Mouse (Mus musculus) MEL (cell line): ENCODE data around the gene Flnb. TPM values are rescaled to one million over a fixed set of nuclear protein-coding genes. Genes with fewer than 3 reads are reported as not detected.

Experiments
- DNase-seq: peaks from one replicate; pipeline ENCODE4 v3.0.0; 2011; ENCODE audit warnings: low read depth, low spot score
- H3K27ac ChIP-seq: 2 replicates; pipeline ENCODE4 v1.5.1; 2012; ENCODE audit warnings: low read depth, mild to moderate bottlenecking, control low read depth, low read length, moderate library complexity; ENCODE audit not compliant: control insufficient read depth
- H3K27me3 ChIP-seq, 2 experiments: fragments of 150-350 bp in 1 of 2; sonication (generic) in 1 of 2; 2 replicates each; pipeline ENCODE4 v1.6.1; 2012; ENCODE audit warnings: low read length in 2 of 2, mild to moderate bottlenecking in 2 of 2, improper control_type of control experiment in 1 of 2, moderate library complexity in 1 of 2; ENCODE audit not compliant: insufficient read depth in 2 of 2, control insufficient read depth in 1 of 2
- H3K36me3 ChIP-seq, 2 experiments: 2 replicates each; pipeline ENCODE4 v1.6.1; 2012 to 2014; ENCODE audit warnings: low read length in 2 of 2, improper control_type of control experiment in 1 of 2, inconsistent platforms in 1 of 2, mild to moderate bottlenecking in 1 of 2; ENCODE audit not compliant: insufficient read depth in 2 of 2, control insufficient read depth in 1 of 2
- H3K4me1 ChIP-seq, 2 experiments: fragments of 150-350 bp in 1 of 2; sonication (generic) in 1 of 2; 2 replicates each; pipeline ENCODE4 v1.6.1; 2012; ENCODE audit warnings: low read length in 2 of 2, improper control_type of control experiment in 1 of 2, mild to moderate bottlenecking in 1 of 2; ENCODE audit not compliant: insufficient read depth in 2 of 2, control insufficient read depth in 1 of 2
- H3K4me3 ChIP-seq, 2 experiments: fragments of 150-350 bp in 1 of 2; sonication (generic) in 1 of 2; 2 replicates each; pipeline ENCODE4 v1.5.1; 2012; ENCODE audit warnings: low read depth in 2 of 2, low read length in 2 of 2, mild to moderate bottlenecking in 2 of 2, moderate library complexity in 2 of 2, control low read depth in 1 of 2, improper control_type of control experiment in 1 of 2; ENCODE audit not compliant: control insufficient read depth in 1 of 2, insufficient read depth in 1 of 2
- H3K79me2 ChIP-seq: 2 replicates; pipeline ENCODE4 v1.6.1; 2012; ENCODE audit warnings: mild to moderate bottlenecking, low read length, moderate library complexity; ENCODE audit not compliant: control insufficient read depth, poor library complexity, insufficient read depth
- H3K9ac ChIP-seq: 2 replicates; pipeline ENCODE4 v1.6.1; 2012; ENCODE audit warnings: low read depth, mild to moderate bottlenecking, control low read depth, low read length, moderate library complexity; ENCODE audit not compliant: control insufficient read depth, poor library complexity, severe bottlenecking
- H3K9me3 ChIP-seq: fragments of 150-350 bp; sonication (generic); replicated peaks from 2 replicates; pipeline ENCODE4 v1.6.1; 2012; ENCODE audit warnings: mild to moderate bottlenecking, low read length, improper control_type of control experiment, moderate library complexity; ENCODE audit not compliant: insufficient read depth
- BHLHE40 ChIP-seq: IDR thresholded peaks from 2 replicates; pipeline ENCODE4 v1.6.1; 2012; ENCODE audit warnings: low read depth, mild to moderate bottlenecking, inconsistent platforms, low read length, improper control_type of control experiment, borderline replicate concordance
- CHD1 ChIP-seq: IDR thresholded peaks from 2 replicates; pipeline ENCODE4 v1.6.1; 2012; ENCODE audit warnings: low read depth, mild to moderate bottlenecking, inconsistent platforms, low read length, improper control_type of control experiment
- CHD2 ChIP-seq: IDR thresholded peaks from 2 replicates; pipeline ENCODE4 v1.6.1; 2011; ENCODE audit warnings: low read length, improper control_type of control experiment
- CTCF ChIP-seq, 3 experiments: IDR thresholded peaks in 2 of 3; conservative IDR thresholded peaks in 1 of 3; 2 replicates each; pipeline ENCODE4 v1.5.1; 2011 to 2012; ENCODE audit warnings: low read length in 3 of 3, low read depth in 2 of 3, mild to moderate bottlenecking in 2 of 3, improper control_type of control experiment in 1 of 3, inconsistent platforms in 1 of 3, mixed read lengths in 1 of 3, moderate library complexity in 1 of 3; ENCODE audit not compliant: control insufficient read depth in 1 of 3, insufficient read depth in 1 of 3, poor library complexity in 1 of 3, severe bottlenecking in 1 of 3
- E2F4 ChIP-seq: IDR thresholded peaks from 2 replicates; pipeline ENCODE4 v1.6.1; 2011; ENCODE audit warnings: low read depth, low read length, improper control_type of control experiment, borderline replicate concordance
- ELF1 ChIP-seq: IDR thresholded peaks from 2 replicates; pipeline ENCODE4 v1.6.1; 2014; ENCODE audit warnings: low read depth, mild to moderate bottlenecking, inconsistent platforms, low read length, improper control_type of control experiment, moderate library complexity
- EP300 ChIP-seq, 2 experiments: IDR thresholded peaks; 2 replicates each; pipeline ENCODE4 v1.6.1; 2011; ENCODE audit warnings: improper control_type of control experiment in 2 of 2, low read length in 2 of 2, low read depth in 1 of 2, mild to moderate bottlenecking in 1 of 2
- ETS1 ChIP-seq: IDR thresholded peaks from 2 replicates; pipeline ENCODE4 v1.6.1; 2012; ENCODE audit warnings: low read depth, mild to moderate bottlenecking, inconsistent platforms, low read length, improper control_type of control experiment, moderate library complexity
- GABPA ChIP-seq: IDR thresholded peaks from 2 replicates; pipeline ENCODE4 v1.6.1; 2012; ENCODE audit warnings: low read depth, mild to moderate bottlenecking, inconsistent platforms, low read length, improper control_type of control experiment, moderate library complexity
- HCFC1 ChIP-seq: IDR thresholded peaks from 2 replicates; pipeline ENCODE4 v1.6.1; 2012; ENCODE audit warnings: low read depth, mild to moderate bottlenecking, inconsistent platforms, low read length, improper control_type of control experiment, moderate library complexity
- JUND ChIP-seq: IDR thresholded peaks from 2 replicates; pipeline ENCODE4 v1.6.1; 2011; ENCODE audit warnings: low read depth, mild to moderate bottlenecking, improper control_type of control experiment, low read length
- KAT2A ChIP-seq: conservative IDR thresholded peaks from 2 replicates; pipeline ENCODE4 v1.6.1; 2012; ENCODE audit warnings: low read depth, low read length, improper control_type of control experiment, inconsistent platforms
- MAFK ChIP-seq: IDR thresholded peaks from 2 replicates; pipeline ENCODE4 v1.6.1; 2011; ENCODE audit warnings: low read depth, mild to moderate bottlenecking, low read length, improper control_type of control experiment, borderline replicate concordance
- MAX ChIP-seq: IDR thresholded peaks from 2 replicates; pipeline ENCODE4 v1.6.1; 2011; ENCODE audit warnings: low read length, improper control_type of control experiment
- MAZ ChIP-seq: IDR thresholded peaks from 2 replicates; pipeline ENCODE4 v1.6.1; 2012; ENCODE audit warnings: low read depth, mild to moderate bottlenecking, inconsistent platforms, low read length, improper control_type of control experiment
- MEF2A ChIP-seq: IDR thresholded peaks from 2 replicates; pipeline ENCODE4 v1.6.1; 2014; ENCODE audit warnings: low read depth, mild to moderate bottlenecking, inconsistent platforms, low read length, improper control_type of control experiment; ENCODE audit not compliant: poor library complexity, insufficient replicate concordance, severe bottlenecking; ENCODE audit errors: extremely low read depth
- MXI1 ChIP-seq: IDR thresholded peaks from 2 replicates; pipeline ENCODE4 v1.6.1; 2011; ENCODE audit warnings: mild to moderate bottlenecking, low read depth, low read length, improper control_type of control experiment
- MYB ChIP-seq: IDR thresholded peaks from 2 replicates; pipeline ENCODE4 v1.6.1; 2011; ENCODE audit warnings: mild to moderate bottlenecking, low read depth, low read length, improper control_type of control experiment
- MYC ChIP-seq: IDR thresholded peaks from 2 replicates; pipeline ENCODE4 v1.6.1; 2011; ENCODE audit warnings: low read depth, mild to moderate bottlenecking, low read length, improper control_type of control experiment, moderate library complexity
- NELFE ChIP-seq: IDR thresholded peaks from 2 replicates; pipeline ENCODE4 v1.6.1; 2011; ENCODE audit warnings: low read depth, low read length, improper control_type of control experiment
- NRF1 ChIP-seq: IDR thresholded peaks from 2 replicates; pipeline ENCODE4 v1.6.1; 2014; ENCODE audit warnings: low read depth, mild to moderate bottlenecking, inconsistent platforms, low read length, improper control_type of control experiment, moderate library complexity; ENCODE audit not compliant: poor library complexity, insufficient read depth, severe bottlenecking
- POLR2A ChIP-seq, 2 experiments: IDR thresholded peaks; 2 replicates each; pipeline ENCODE4 v1.6.1; 2011 to 2012; ENCODE audit warnings: low read length in 2 of 2, mild to moderate bottlenecking in 2 of 2, control low read depth in 1 of 2, improper control_type of control experiment in 1 of 2, low read depth in 1 of 2, moderate library complexity in 1 of 2; ENCODE audit not compliant: control insufficient read depth in 1 of 2, insufficient read depth in 1 of 2, poor library complexity in 1 of 2
- POLR2AphosphoS2 ChIP-seq: IDR thresholded peaks from 2 replicates; pipeline ENCODE4 v1.6.1; 2011; ENCODE audit warnings: low read length, improper control_type of control experiment
- POLR2AphosphoS5 ChIP-seq: IDR thresholded peaks from 2 replicates; pipeline ENCODE4 v1.6.1; 2012; ENCODE audit warnings: low read depth, borderline replicate concordance, mild to moderate bottlenecking, inconsistent platforms, low read length, moderate library complexity, mixed read lengths
- RCOR1 ChIP-seq: IDR thresholded peaks from 2 replicates; pipeline ENCODE4 v1.6.1; 2012; ENCODE audit warnings: low read depth, mild to moderate bottlenecking, inconsistent platforms, low read length, improper control_type of control experiment
- SIN3A ChIP-seq: IDR thresholded peaks from 2 replicates; pipeline ENCODE4 v1.6.1; 2012; ENCODE audit warnings: low read length, improper control_type of control experiment, inconsistent platforms
- SMC3 ChIP-seq: IDR thresholded peaks from 2 replicates; pipeline ENCODE4 v1.6.1; 2011; ENCODE audit warnings: low read depth, low read length, improper control_type of control experiment
- TAL1 ChIP-seq: IDR thresholded peaks from 2 replicates; pipeline ENCODE4 v1.6.1; 2012; ENCODE audit warnings: mild to moderate bottlenecking, inconsistent platforms, low read length, moderate library complexity, mixed read lengths
- TBP ChIP-seq: IDR thresholded peaks from 2 replicates; pipeline ENCODE4 v1.8.0; 2011; ENCODE audit warnings: low read depth, low read length, improper control_type of control experiment
- TCF12 ChIP-seq: IDR thresholded peaks from 2 replicates; pipeline ENCODE4 v1.6.1; 2014; ENCODE audit warnings: low read depth, mild to moderate bottlenecking, inconsistent platforms, low read length, improper control_type of control experiment, moderate library complexity
- UBTF ChIP-seq: IDR thresholded peaks from 2 replicates; pipeline ENCODE4 v1.6.1; 2012; ENCODE audit warnings: low read depth, mild to moderate bottlenecking, inconsistent platforms, low read length, improper control_type of control experiment, moderate library complexity, borderline replicate concordance; ENCODE audit not compliant: insufficient read depth
- USF1 ChIP-seq: IDR thresholded peaks from 2 replicates; pipeline ENCODE4 v1.6.1; 2014; ENCODE audit warnings: low read depth, mild to moderate bottlenecking, inconsistent platforms, low read length, improper control_type of control experiment, moderate library complexity
- USF2 ChIP-seq, 2 experiments: IDR thresholded peaks; 2 replicates each; pipeline ENCODE4 v1.6.1; 2011 to 2012; ENCODE audit warnings: improper control_type of control experiment in 2 of 2, low read length in 2 of 2, borderline replicate concordance in 1 of 2, inconsistent platforms in 1 of 2, low read depth in 1 of 2, mild to moderate bottlenecking in 1 of 2; ENCODE audit not compliant: insufficient read depth in 1 of 2
- ZC3H11A ChIP-seq: IDR thresholded peaks from 2 replicates; pipeline ENCODE4 v1.6.1; 2012; ENCODE audit warnings: low read depth, mild to moderate bottlenecking, inconsistent platforms, low read length, improper control_type of control experiment
- ZKSCAN1 ChIP-seq: IDR thresholded peaks from 2 replicates; pipeline ENCODE4 v1.6.1; 2012; ENCODE audit warnings: low read depth, mild to moderate bottlenecking, inconsistent platforms, low read length, improper control_type of control experiment, moderate library complexity
- ZMIZ1 ChIP-seq: IDR thresholded peaks from 2 replicates; pipeline ENCODE4 v1.6.1; 2012; ENCODE audit warnings: low read depth, mild to moderate bottlenecking, inconsistent platforms, low read length, improper control_type of control experiment, moderate library complexity
- ZNF384 ChIP-seq: IDR thresholded peaks from 2 replicates; pipeline ENCODE4 v1.6.1; 2012; ENCODE audit warnings: low read depth, mild to moderate bottlenecking, inconsistent platforms, low read length, improper control_type of control experiment
- polyA plus RNA-seq, 2 experiments: library from polyadenylated mRNA; stranded (reverse) in 1 of 2; unstranded in 1 of 2; fragments of >175 nt in 1 of 2; fragments of >200 nt in 1 of 2; gene quantifications; 2 replicates each; pipeline versions ENCODE4 v1.2.1 to v1.2.4; 2012; ENCODE audit warnings: low replicate concordance in 2 of 2, low read depth in 1 of 2; ENCODE audit not compliant: insufficient read length in 2 of 2, insufficient read depth in 1 of 2, missing spikeins in 1 of 2
- total RNA-seq: library from RNA; depleted of rRNA; stranded (reverse); fragments of 300-350 nt; gene quantifications from 2 replicates; pipeline ENCODE4 v1.2.3, GENCODE M21; 2012

Gene Flnb
- total and polyA plus RNA-seq, 3 experiments, result 1.0 to 3.1 TPM; not detected in 1

DNA sequence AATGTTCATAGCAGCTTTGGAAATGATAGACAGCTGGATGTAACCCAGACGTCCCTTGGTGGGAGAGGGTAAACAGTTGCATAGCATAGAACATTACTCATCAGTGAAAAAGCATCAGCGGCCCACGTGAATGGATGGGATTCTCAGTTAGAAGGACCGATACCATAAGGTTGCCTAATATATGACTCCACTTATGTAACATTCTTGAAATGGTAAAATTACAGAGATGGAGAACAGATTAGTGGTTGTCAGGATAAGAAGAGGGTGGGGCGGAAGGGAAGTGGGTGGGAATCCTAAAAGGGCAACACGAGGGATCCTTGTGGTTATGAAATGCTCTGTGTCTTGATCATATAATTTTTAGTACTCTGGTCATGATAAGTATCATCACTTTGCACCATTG lies 62.6 kb downstream of the Flnb start:
- no peaks in the 10 kb centered on the region for H3K79me2 ChIP-seq
- no peak overlapping the region for H3K9ac ChIP-seq
- H3K4me1 ChIP-seq, result peaks cover 26 to 43% of the 10 kb centered on the region in 2 experiments
- peak; percentile 44 for DNase-seq
- H3K9me3 ChIP-seq, result no peaks in the 10 kb centered on the region
- no peaks in the 10 kb centered on the region for H3K27me3 ChIP-seq
- H3K27ac ChIP-seq, result peak overlapping the region; percentile 50
- H3K36me3 ChIP-seq, result peaks cover 0 to 38% of the 10 kb centered on the region in 2 experiments; a peak in 2 of 4 replicates
- no peak overlapping the region for H3K4me3 ChIP-seq
- TF ChIP-seq NRF1, result no peak
- TF ChIP-seq POLR2A (IDR thresholded peaks at IDR 0.05; ENCODE audit: control insufficient read depth in 1 of 2, insufficient read depth in 1 of 2, low read depth in 1 of 2, low read length in 2 of 2, poor library complexity in 1 of 2), result no peak
- no peak for TF ChIP-seq USF2 (IDR thresholded peaks at IDR 0.05; ENCODE audit: borderline replicate concordance in 1 of 2, insufficient read depth in 1 of 2, low read depth in 1 of 2, low read length in 2 of 2)
- TF ChIP-seq USF1, result peak; percentile 16; the same call in 1 of the 2 replicates
- no peak for TF ChIP-seq CHD1
- no peak for TF ChIP-seq ELF1
- no peak for TF ChIP-seq E2F4
- no peak for TF ChIP-seq TBP
- no peak for TF ChIP-seq ZNF384
- peak; percentile 39; the same call in 1 of the 2 replicates for TF ChIP-seq SIN3A
- no peak for TF ChIP-seq TCF12
- no peak for TF ChIP-seq POLR2AphosphoS2
- TF ChIP-seq ETS1, result peak; percentile 62
- TF ChIP-seq MAX, result 0 out of 2 replicates have a peak, but pooled peaks have one; percentile 14
- no peak for TF ChIP-seq TAL1
- no peak; the same call in 1 of the 2 replicates for TF ChIP-seq RCOR1
- TF ChIP-seq GABPA, result no peak
- TF ChIP-seq MEF2A, result no peak
- no peak for TF ChIP-seq KAT2A
- TF ChIP-seq MYB, result no peak
- TF ChIP-seq MAZ, result no peak
- no peak for TF ChIP-seq UBTF
- no peak for TF ChIP-seq CHD2
- TF ChIP-seq ZC3H11A, result no peak
- TF ChIP-seq MXI1, result 0 out of 2 replicates have a peak, but pooled peaks have one; percentile 43
- 0 out of 2 replicates have a peak, but pooled peaks have one; percentile 32 for TF ChIP-seq HCFC1
- TF ChIP-seq SMC3, result no peak
- TF ChIP-seq CTCF (IDR thresholded peaks at IDR 0.05 in 2 of 3, conservative IDR thresholded peaks at IDR 0.05 in 1 of 3; ENCODE audit: control insufficient read depth in 1 of 3, insufficient read depth in 1 of 3, low read depth in 2 of 3, low read length in 3 of 3, poor library complexity in 1 of 3, severe bottlenecking in 1 of 3), result no peak
- no peak for TF ChIP-seq ZKSCAN1
- no peak for TF ChIP-seq JUND
- TF ChIP-seq BHLHE40, result 0 out of 2 replicates have a peak, but pooled peaks have one; percentile 29
- peak; percentile 49; the same call in 1 of the 2 replicates for TF ChIP-seq MYC
- TF ChIP-seq MAFK, result no peak
- TF ChIP-seq ZMIZ1, result no peak
- TF ChIP-seq EP300 (IDR thresholded peaks at IDR 0.05; ENCODE audit: low read depth in 1 of 2, low read length in 2 of 2), result peak; percentile 17 to 20; a peak in 2 of 4 replicates
- no peak for TF ChIP-seq NELFE
- TF ChIP-seq POLR2AphosphoS5, result no peak
